Mouse (Mus musculus) embryonic facial prominence, embryonic 11.5 days (tissue): ENCODE measurements around the gene Folr1. TPM values are rescaled to one million over a fixed set of nuclear protein-coding genes. Genes with fewer than 3 reads are reported as not detected.

Experiments
- ATAC-seq: fragments of 200-750 bp; cut with Nextera tagmentation; replicated peaks from 2 replicates; pipeline ENCODE4 v1.8.0; 2017; ENCODE audit warnings: low read depth; ENCODE audit not compliant: insufficient number of reproducible peaks, low FRiP score, low TSS enrichment
- DNase-seq: peaks from one replicate; pipeline ENCODE4 v3.0.0-alpha.2; 2015; ENCODE audit warnings: low spot score
- H3K27ac ChIP-seq: fragments of 300-500 bp; sonication (generic); replicated peaks from 2 replicates; pipeline ENCODE4 v1.5.1; 2014; ENCODE audit warnings: mild to moderate bottlenecking, low read depth, low read length, control low read depth
- H3K27me3 ChIP-seq: fragments of 300-500 bp; sonication (generic); 2 replicates; pipeline ENCODE4 v1.6.1; 2014; ENCODE audit warnings: mild to moderate bottlenecking, low read length, moderate library complexity, mixed read lengths; ENCODE audit not compliant: control insufficient read depth, insufficient read depth
- H3K36me3 ChIP-seq: fragments of 300-500 bp; sonication (generic); replicated peaks from 2 replicates; pipeline ENCODE4 v1.6.1; 2014; ENCODE audit warnings: low read depth, mild to moderate bottlenecking, low read length, moderate library complexity, mixed read lengths; ENCODE audit not compliant: control insufficient read depth, insufficient read depth
- H3K4me1 ChIP-seq: fragments of 300-500 bp; sonication (generic); 2 replicates; pipeline ENCODE4 v1.6.1; 2014; ENCODE audit warnings: low read length, mixed read lengths; ENCODE audit not compliant: control insufficient read depth, insufficient read depth
- H3K4me2 ChIP-seq: fragments of 300-500 bp; sonication (generic); 2 replicates; pipeline ENCODE4 v1.6.1; 2014; ENCODE audit warnings: low read depth, mild to moderate bottlenecking, control low read depth, low read length, moderate library complexity
- H3K4me3 ChIP-seq: fragments of 300-500 bp; sonication (generic); 2 replicates; pipeline ENCODE4 v1.5.1; 2014; ENCODE audit warnings: low read depth, low read length, control low read depth
- H3K9ac ChIP-seq: fragments of 300-500 bp; sonication (generic); replicated peaks from 2 replicates; pipeline ENCODE4 v1.6.1; 2014; ENCODE audit warnings: mild to moderate bottlenecking, control low read depth, low read length
- H3K9me3 ChIP-seq: fragments of 300-500 bp; sonication (generic); replicated peaks from 2 replicates; pipeline ENCODE4 v1.6.1; 2016; ENCODE audit warnings: mild to moderate bottlenecking, low read length, inconsistent platforms, mixed read lengths; ENCODE audit not compliant: control insufficient read depth
- WGBS: fragments of 180-500 bp; shearing (Covaris S2); extraction: QIAGEN DNeasy Blood & Tissue Kit; methylation state at CpG from one replicate; pipeline ENCODE4 v1.1.7; 2014; 5-methylcytosine and 5-hydroxymethylcytosine counted together
- polyA plus RNA-seq: library from polyadenylated mRNA; unstranded; fragments of >200 nt; fragmentation: Nextera tagmentation; extraction: Ambion mirVana; gene quantifications from 2 replicates; pipeline ENCODE4 v1.2.1, GENCODE M21; 2014

Gene Folr1
- polyA plus RNA-seq, 1 experiment from 2014 or later: 0.91 TPM

- no peak overlapping the region for H3K27ac ChIP-seq
- no peaks in the 10 kb centered on the region for H3K36me3 ChIP-seq
- no peak overlapping the region for H3K9ac ChIP-seq
- no peak for DNase-seq
- H3K4me3 ChIP-seq: no peak overlapping the region
- H3K4me2 ChIP-seq: no peak overlapping the region
- no peaks in the 10 kb centered on the region for H3K9me3 ChIP-seq
- no peaks in the 10 kb centered on the region for H3K4me1 ChIP-seq
- no peak for ATAC-seq
- no peaks in the 10 kb centered on the region for H3K27me3 ChIP-seq
Observed at GRCm38 (mm10) chr7:101902846-101903245, 32.3 kb upstream of the Folr1 start.

GRCm38 (mm10) chr7:101901969-101902368 lies 31.4 kb upstream of the Folr1 start:
- Histone ChIP-seq H3K4me2 (no peak overlapping the region), H3K4me1 (no peaks in the 10 kb centered on the region), H3K4me3 (no peak overlapping the region), H3K36me3 (no peaks in the 10 kb centered on the region), H3K27me3 (no peaks in the 10 kb centered on the region), H3K9ac (no peak overlapping the region), H3K9me3 (no peaks in the 10 kb centered on the region), H3K27ac (no peak overlapping the region)
- WGBS: 92% methylated on average over 10 of the region's 10 CpGs
- no peak for ATAC-seq
- DNase-seq: no peak

- Histone ChIP-seq H3K36me3 (no peaks in the 10 kb centered on the region), H3K4me1 (no peaks in the 10 kb centered on the region), H3K4me2 (no peak overlapping the region), H3K27ac (no peak overlapping the region), H3K9ac (no peak overlapping the region; the same call in 1 of the 2 replicates), H3K27me3 (no peaks in the 10 kb centered on the region), H3K4me3 (no peak overlapping the region), H3K9me3 (no peaks in the 10 kb centered on the region)
- WGBS: 87% methylated on average over 16 of the region's 16 CpGs
- ATAC-seq: no peak
- no peak for DNase-seq
Observed at GRCm38 (mm10) chr7:101900331-101901097, 29.9 kb upstream of the Folr1 start.

- Histone ChIP-seq H3K27me3 (no peaks in the 10 kb centered on the region), H3K4me3 (peak overlapping the region; percentile 41), H3K4me1 (no peaks in the 10 kb centered on the region), H3K27ac (peak overlapping the region; percentile 66), H3K4me2 (peak overlapping the region; percentile 32), H3K9ac (peak overlapping the region; percentile 60), H3K9me3 (no peaks in the 10 kb centered on the region), H3K36me3 (no peaks in the 10 kb centered on the region)
- DNase-seq (peak; percentile 99), ATAC-seq (peak; percentile 97)
- WGBS: under 1% methylated on average over 57 of the region's 57 CpGs
Observed at GRCm38 (mm10) chr7:101896104-101897066, 25.8 kb upstream of the Folr1 start.

GRCm38 (mm10) chr7:101895695-101896094 lies 25.1 kb upstream of the Folr1 start:
- 41% methylated on average over 9 of the region's 9 CpGs for WGBS
- ATAC-seq: no peak

GRCm38 (mm10) chr7:101888460-101888859 lies 17.9 kb upstream of the Folr1 start:
- H3K36me3 ChIP-seq: no peaks in the 10 kb centered on the region
- no peak overlapping the region for H3K9ac ChIP-seq
- ATAC-seq: no peak
- no peak overlapping the region for H3K27ac ChIP-seq
- no peaks in the 10 kb centered on the region for H3K9me3 ChIP-seq
- no peak overlapping the region for H3K4me2 ChIP-seq
- H3K27me3 ChIP-seq: no peaks in the 10 kb centered on the region
- 84% methylated on average over 4 of the region's 4 CpGs for WGBS
- no peak overlapping the region for H3K4me3 ChIP-seq
- no peaks in the 10 kb centered on the region for H3K4me1 ChIP-seq
- DNase-seq: no peak

More at GRCm38 (mm10) chr7:101895695-101896094, 25.1 kb upstream of the Folr1 start:
- no peaks in the 10 kb centered on the region for H3K36me3 ChIP-seq
- no peaks in the 10 kb centered on the region for H3K9me3 ChIP-seq
- DNase-seq: no peak
- H3K27ac ChIP-seq: no peak overlapping the region
- no peaks in the 10 kb centered on the region for H3K4me1 ChIP-seq
- peak overlapping the region; percentile 10; the same call in 1 of the 2 replicates for H3K4me2 ChIP-seq
- peak overlapping the region; percentile 18 for H3K9ac ChIP-seq
- H3K4me3 ChIP-seq: peak overlapping the region; percentile 41
- no peaks in the 10 kb centered on the region for H3K27me3 ChIP-seq

- Histone ChIP-seq H3K4me1 (no peaks in the 10 kb centered on the region), H3K27me3 (no peaks in the 10 kb centered on the region), H3K36me3 (no peaks in the 10 kb centered on the region), H3K27ac (no peak overlapping the region), H3K9me3 (no peaks in the 10 kb centered on the region), H3K9ac (no peak overlapping the region), H3K4me2 (no peak overlapping the region), H3K4me3 (no peak overlapping the region)
- 82% methylated on average over 6 of the region's 6 CpGs for WGBS
- DNase-seq: no peak
- no peak for ATAC-seq
Observed at GRCm38 (mm10) chr7:101886274-101886673, 15.7 kb upstream of the Folr1 start.

GRCm38 (mm10) chr7:101884160-101884559 lies 13.6 kb upstream of the Folr1 start:
- DNase-seq (no peak), ATAC-seq (no peak)
- no peaks in the 10 kb centered on the region for H3K9me3 ChIP-seq
- H3K27ac ChIP-seq: no peak overlapping the region
- no peak overlapping the region for H3K4me3 ChIP-seq
- no peak overlapping the region for H3K9ac ChIP-seq
- 95% methylated on average over 4 of the region's 4 CpGs for WGBS
- no peaks in the 10 kb centered on the region for H3K27me3 ChIP-seq
- no peak overlapping the region for H3K4me2 ChIP-seq
- no peaks in the 10 kb centered on the region for H3K36me3 ChIP-seq
- no peaks in the 10 kb centered on the region for H3K4me1 ChIP-seq
